Mouse (Mus musculus) testis, postnatal 10 days (tissue): ENCODE measurements at regions not wholly inside any gene's neighbourhood (a gene's known extent, or its start where the extent isn't known, plus 50 kb on each side); places are given as distances from the start of the nearest gene placed in this dataset.

ENCODE experiments used
- DNase-seq: peaks from one replicate; pipeline ENCODE4 v3.0.0; 2021; ENCODE audit warnings: low spot score

GRCm38 (mm10) chr2:61221676-61222075, 258.7 kb upstream of the Rbms1 start:
- no peak for DNase-seq

- no peak for DNase-seq
Observed at GRCm38 (mm10) chr2:61221157-61221556, 258.2 kb upstream of the Rbms1 start.

DNA sequence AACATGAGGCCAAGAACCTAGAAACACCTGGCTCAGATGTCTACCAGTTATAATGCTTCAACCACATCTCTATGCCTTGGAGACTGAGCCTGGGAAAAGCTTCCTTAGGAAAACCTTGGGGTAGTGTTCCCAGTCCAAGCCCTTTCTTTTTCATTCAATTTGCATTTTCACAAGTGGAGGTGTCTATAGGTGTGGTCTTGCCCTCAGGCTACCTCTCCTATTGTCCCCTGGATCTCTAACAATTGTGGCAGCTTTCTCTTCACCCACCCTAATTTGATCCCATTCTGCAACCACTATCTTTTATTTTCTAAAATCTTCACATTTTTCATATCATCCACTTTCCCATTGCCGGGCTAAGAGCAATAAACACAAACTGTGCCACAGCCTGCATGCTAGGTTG, 251.0 kb upstream of the Rbms1 start:
- no peak for DNase-seq

- DNase-seq = no peak
Observed at GRCm38 (mm10) chr2:61201387-61201786, 238.4 kb upstream of the Rbms1 start.

- DNase-seq = no peak
Observed at GRCm38 (mm10) chr2:61193976-61194375, 231.0 kb upstream of the Rbms1 start.

DNA sequence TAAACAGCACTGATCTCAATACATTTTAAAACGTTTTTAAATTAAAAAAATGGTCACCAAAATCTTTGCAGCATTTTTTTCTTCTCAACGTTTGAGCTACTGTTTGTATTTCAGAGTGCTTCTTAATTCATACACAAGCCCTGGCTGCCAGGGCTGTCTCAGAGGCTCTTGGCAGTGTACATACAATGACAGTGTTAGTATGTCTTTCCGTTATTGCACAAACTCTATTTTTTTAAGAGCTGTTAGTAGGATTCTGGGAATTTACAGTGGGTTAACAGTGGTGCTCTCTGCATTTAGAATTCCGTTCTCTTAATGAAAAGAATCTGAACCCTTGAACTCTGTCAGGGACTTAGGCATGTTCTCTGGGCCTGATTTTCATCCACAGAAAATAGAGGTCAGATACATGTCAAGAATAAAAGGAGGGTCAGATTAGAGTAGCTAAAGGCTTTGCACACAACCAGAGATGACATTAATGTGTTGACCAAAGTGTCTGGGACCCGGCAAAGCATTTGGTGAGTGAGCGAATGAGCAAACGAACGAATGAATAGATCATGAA, 219.5 kb upstream of the Rbms1 start:
- no peak for DNase-seq

GRCm38 (mm10) chr2:61177801-61178200, 214.8 kb upstream of the Rbms1 start:
- no peak for DNase-seq

GRCm38 (mm10) chr2:61176807-61177206, 213.8 kb upstream of the Rbms1 start:
- DNase-seq = no peak

DNA sequence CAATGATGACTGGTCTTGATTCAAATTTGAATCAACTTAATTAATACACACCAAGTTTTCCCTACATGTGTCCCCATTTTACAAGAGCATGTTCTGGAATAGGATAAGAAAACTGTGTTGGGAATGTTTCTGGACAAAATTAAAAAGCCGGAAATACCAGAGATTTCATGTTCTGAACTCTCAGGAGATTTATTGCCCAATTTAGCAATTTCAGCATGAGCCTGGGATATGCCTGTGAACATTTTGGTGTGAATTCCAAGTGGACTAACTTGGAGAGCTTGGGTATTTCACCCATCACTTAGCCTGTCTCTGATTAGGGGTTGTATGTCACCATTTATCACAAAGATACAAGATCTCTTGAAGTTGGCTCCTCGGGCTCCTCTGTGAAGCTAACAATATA, 210.6 kb upstream of the Rbms1 start:
- no peak for DNase-seq

DNA sequence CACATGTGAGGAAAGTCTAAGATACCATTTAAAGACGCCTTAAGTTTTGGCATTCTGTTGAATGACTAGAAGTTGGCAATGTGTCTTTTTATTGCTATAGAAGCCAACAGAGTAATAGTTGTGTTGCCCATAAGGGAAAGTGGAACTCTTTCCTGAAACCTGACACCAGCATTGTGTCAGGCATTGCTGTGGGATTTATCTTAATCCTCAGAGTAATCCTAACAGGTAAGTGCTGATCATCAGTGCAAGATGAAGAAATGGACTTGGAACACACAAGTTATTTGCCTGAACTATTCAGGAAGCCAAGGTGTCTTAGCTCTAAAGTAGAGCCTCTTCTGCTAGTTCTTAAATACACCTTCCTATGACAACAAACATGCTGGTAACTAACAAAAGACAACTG, 198.3 kb upstream of the Rbms1 start:
- DNase-seq = no peak

DNA sequence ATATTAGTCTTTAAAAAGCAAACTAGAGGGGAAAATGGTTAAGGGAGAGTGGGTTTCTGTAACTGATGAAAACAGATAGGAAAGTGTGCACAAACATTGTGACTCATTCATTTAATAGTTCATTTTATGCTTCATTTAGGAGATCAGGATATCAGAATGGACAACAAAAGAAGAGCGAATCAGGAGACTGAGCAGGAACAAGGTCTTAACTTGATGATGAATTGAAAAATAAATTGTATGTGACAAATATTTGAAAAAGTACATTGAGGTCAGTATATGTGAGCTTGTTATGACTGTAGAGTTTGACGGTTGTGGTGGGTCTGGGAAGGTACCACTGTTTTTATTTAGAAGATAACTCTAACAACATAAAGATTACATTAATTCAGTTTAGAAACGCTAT, 196.8 kb upstream of the Rbms1 start:
- DNase-seq = no peak

GRCm38 (mm10) chr2:61138998-61139631, 176.1 kb upstream of the Rbms1 start:
- DNase-seq = no peak

- DNase-seq = no peak
Observed at GRCm38 (mm10) chr2:61138625-61138997, 175.6 kb upstream of the Rbms1 start.

- no peak for DNase-seq
Observed at GRCm38 (mm10) chr2:61137378-61137777, 174.4 kb upstream of the Rbms1 start.

GRCm38 (mm10) chr2:61136926-61137325, 173.9 kb upstream of the Rbms1 start:
- DNase-seq = no peak

- no peak for DNase-seq
Observed at GRCm38 (mm10) chr2:61123046-61123806, 160.2 kb upstream of the Rbms1 start.

DNA sequence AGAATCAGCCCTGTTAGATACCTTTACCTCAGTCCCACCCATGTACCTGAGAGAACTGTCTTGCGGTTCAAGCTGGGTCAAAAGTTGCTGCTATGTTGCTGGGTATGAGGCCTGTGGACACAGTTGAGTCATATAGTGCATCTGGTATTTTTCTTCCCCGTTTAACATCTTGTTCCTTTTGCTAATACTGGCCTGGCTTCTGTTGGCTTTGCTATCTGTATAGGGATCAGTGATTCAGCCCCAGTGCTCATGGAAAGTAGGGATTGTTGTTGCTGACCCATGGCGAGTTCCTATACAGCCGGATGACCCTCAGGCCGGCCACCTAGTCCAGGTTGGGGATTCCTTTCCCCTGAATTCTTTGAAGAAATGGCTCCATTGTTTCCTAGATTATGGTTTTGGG, 158.3 kb upstream of the Rbms1 start:
- no peak for DNase-seq

GRCm38 (mm10) chr2:61114620-61115019, 151.6 kb upstream of the Rbms1 start:
- no peak for DNase-seq

DNA sequence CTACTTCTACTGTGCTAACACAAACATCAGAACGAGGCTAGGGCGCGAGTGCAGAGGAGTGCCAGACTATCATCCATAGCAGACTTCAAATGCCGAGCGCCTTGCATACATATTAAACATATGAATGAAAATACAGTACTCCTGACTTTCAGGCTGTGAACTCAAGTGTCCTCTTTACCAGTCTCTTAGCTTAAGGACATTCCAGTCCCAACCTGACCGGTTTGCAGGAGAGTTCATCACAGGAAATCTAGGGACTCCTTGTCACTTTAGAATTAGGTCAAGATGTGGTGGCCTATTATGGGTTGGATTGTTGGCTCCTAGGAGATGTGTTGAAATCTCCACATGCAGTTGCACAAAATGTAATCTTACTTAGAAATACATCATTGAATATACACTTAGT, 150.9 kb upstream of the Rbms1 start:
- no peak for DNase-seq

DNA sequence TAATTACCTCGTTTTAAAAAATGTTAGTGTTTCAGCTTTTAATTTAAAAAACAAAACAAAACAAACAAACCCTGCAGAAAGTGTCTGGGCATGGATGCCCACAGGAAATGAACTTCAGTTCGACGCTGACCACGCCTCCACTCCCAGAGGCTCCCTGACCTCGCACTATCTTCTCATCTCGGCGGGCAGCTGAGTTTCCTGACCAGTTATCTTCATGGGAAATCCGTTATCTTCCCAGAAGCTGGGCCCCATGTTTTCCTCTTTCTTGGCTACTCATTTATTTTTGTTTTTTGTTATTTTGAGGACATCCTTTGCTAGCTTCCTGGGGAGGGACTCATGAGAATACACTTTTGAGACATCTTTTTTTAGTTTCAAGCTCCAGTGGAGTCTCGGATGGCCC, 147.6 kb upstream of the Rbms1 start:
- no peak for DNase-seq

DNA sequence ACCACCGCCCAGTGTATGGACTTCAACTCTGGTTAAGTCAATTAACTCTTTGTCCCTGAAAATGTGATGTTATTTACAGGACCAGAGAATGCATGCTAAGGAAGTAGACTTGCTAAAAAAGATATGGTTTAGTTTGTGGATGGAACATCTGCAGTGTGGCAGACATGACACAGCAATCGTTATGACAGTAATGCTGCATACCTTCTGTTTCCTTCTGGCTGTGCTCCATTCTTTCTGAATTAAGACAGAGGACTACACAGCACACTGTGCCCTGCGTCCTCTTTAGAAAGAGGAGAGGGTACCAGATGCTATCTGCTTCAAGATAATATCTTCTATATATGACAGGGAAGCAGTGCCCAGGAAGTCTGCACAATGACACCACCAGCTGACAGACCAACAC, 146.6 kb upstream of the Rbms1 start:
- DNase-seq = no peak

DNA sequence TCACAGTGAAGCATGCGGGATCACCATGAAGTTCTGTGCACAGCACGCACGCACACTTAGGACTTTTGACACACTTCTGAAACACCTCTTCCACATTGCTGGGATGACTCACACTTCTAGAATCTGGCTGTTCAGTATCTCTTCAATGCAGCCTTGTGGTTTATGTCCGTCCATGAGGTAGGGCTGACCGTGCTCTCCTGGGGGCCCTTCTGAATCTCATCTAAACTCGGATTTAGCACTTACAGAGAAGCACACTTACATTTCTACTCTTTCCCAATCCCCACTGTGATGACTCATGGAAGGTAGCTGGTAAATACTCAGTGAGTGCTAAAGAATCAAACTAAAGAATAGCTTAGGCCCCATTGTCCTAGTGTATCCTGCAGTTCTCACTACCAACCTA, 142.2 kb upstream of the Rbms1 start:
- DNase-seq = no peak

- no peak for DNase-seq
Observed at GRCm38 (mm10) chr2:61100854-61101253, 137.9 kb upstream of the Rbms1 start.

DNA sequence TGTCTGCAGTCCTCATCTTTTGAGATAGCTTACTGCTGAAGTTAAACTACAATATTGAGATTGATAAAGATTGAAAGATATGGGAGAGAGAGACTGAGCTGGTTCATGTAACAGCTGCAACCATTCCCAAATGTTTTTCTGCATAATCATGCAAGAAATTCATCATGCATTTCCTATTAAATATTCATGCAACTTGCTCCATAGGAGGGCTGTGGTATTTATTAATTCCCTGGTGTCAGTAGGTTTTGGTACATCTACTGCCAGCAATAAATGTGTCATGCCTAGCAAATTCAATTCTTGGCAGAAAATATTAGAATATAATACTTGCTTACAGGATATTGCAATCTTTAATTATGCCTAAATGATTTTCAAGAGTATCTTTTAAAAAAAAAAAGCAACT, 125.5 kb upstream of the Rbms1 start:
- no peak for DNase-seq
